Mouse (Mus musculus) forebrain, embryonic 11.5 days (tissue): ENCODE data around the gene Lysmd2. TPM values are rescaled to one million over a fixed set of nuclear protein-coding genes. Genes with fewer than 3 reads are reported as not detected.

ENCODE experiments used
- ATAC-seq: fragments of 200-750 bp; cut with Nextera tagmentation; replicated peaks from 2 replicates; pipeline ENCODE4 v1.8.0; 2017; ENCODE audit warnings: moderate TSS enrichment; ENCODE audit not compliant: low FRiP score
- DNase-seq: peaks from one replicate; pipeline ENCODE4 v3.0.0-alpha.2; 2017; ENCODE audit warnings: low spot score
- H3K27ac ChIP-seq: fragments of 300-500 bp; sonication (generic); 2 replicates; pipeline ENCODE4 v1.5.1; 2014; ENCODE audit warnings: low read depth, low read length
- H3K27me3 ChIP-seq: fragments of 300-500 bp; sonication (generic); 2 replicates; pipeline ENCODE4 v1.6.1; 2014; ENCODE audit warnings: mild to moderate bottlenecking, low read length, mixed read lengths; ENCODE audit not compliant: control insufficient read depth, insufficient read depth
- H3K36me3 ChIP-seq: fragments of 300-500 bp; sonication (generic); 2 replicates; pipeline ENCODE4 v1.6.1; 2014; ENCODE audit warnings: mild to moderate bottlenecking, low read length, moderate library complexity, mixed read lengths; ENCODE audit not compliant: control insufficient read depth, insufficient read depth
- H3K4me1 ChIP-seq: fragments of 300-500 bp; sonication (generic); replicated peaks from 2 replicates; pipeline ENCODE4 v1.6.1; 2014; ENCODE audit warnings: low read length, mixed read lengths; ENCODE audit not compliant: control insufficient read depth, insufficient read depth
- H3K4me2 ChIP-seq: fragments of 300-500 bp; sonication (generic); 2 replicates; pipeline ENCODE4 v1.6.1; 2014; ENCODE audit warnings: low read depth, mild to moderate bottlenecking, low read length, moderate library complexity, mixed read lengths; ENCODE audit not compliant: severe bottlenecking
- H3K4me3 ChIP-seq: fragments of 300-500 bp; sonication (generic); 2 replicates; pipeline ENCODE4 v1.5.1; 2014; ENCODE audit warnings: low read depth, low read length
- H3K9ac ChIP-seq: fragments of 300-500 bp; sonication (generic); 2 replicates; pipeline ENCODE4 v1.6.1; 2014; ENCODE audit warnings: low read length
- H3K9me3 ChIP-seq: fragments of 300-500 bp; sonication (generic); 2 replicates; pipeline ENCODE4 v1.6.1; 2016; ENCODE audit warnings: low read length, mixed read lengths; ENCODE audit not compliant: control insufficient read depth
- WGBS: fragments of 180-500 bp; shearing (Covaris S2); extraction: QIAGEN DNeasy Blood & Tissue Kit; methylation state at CpG from one replicate; pipeline ENCODE4 v1.1.7; 2014; 5-methylcytosine and 5-hydroxymethylcytosine counted together
- polyA plus RNA-seq: library from polyadenylated mRNA; unstranded; fragments of >200 nt; fragmentation: Nextera tagmentation; extraction: Ambion mirVana; gene quantifications from 2 replicates; pipeline ENCODE4 v1.2.1, GENCODE M21; 2014

Lysmd2 gene
- polyA plus RNA-seq = 13.0 and 17.1 TPM in 2 replicates

DNA sequence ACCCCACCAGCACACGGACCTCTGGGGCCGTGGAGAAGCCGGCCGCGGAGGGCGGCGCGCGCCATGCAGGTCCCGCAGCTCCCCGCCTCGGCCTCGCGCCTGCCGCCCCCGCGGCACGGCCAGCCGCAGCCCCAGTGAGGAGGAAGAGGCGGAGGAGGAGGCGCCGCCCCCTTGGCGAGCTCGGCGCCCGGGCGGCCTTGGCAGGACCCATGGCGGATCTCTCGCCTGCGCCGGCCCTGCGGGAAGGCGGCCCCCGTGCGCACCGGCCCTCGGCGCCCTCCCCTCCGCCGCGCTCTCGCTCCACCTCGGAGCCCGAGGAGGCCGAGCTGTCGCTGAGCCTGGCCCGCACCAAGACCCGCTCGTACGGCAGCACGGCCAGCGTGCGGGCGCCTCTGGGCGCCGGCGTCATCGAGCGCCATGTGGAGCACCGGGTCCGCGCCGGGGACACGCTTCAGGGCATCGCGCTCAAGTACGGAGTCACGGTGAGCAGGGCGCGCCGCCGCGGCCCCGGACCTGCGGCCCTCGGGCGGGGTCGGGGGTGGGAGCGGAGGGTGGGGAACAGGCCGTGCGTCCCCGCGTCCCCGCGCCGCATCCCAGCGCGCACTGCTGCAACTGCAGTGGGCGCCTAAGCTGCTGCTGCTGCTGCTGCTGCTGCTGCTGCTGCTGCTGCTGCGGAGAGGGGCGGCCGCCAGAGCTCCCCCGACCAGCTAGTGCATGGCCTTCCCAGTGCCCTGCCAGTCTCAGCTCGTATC is at the start of gene Lysmd2:
Gene Lysmd2 (plus strand): TSS at position 186 of the 752 bp plus-strand sequence.
- Histone ChIP-seq H3K9ac (peak within 1 kb of the TSS; percentile 86), H3K36me3 (no peaks in the 10 kb centered on the region), H3K9me3 (no peaks in the 10 kb centered on the region), H3K27ac (peak within 1 kb of the TSS; percentile 59), H3K27me3 (no peaks in the 10 kb centered on the region), H3K4me2 (peak within 1 kb of the TSS; percentile 81), H3K4me1 (no peaks in the 10 kb centered on the region; the same call in 1 of the 2 replicates), H3K4me3 (peak within 1 kb of the TSS; percentile 77)
- WGBS = 0% methylated on average over 87 of the region's 94 CpGs
- DNase-seq = peak; percentile 86
- peak; percentile 90 for ATAC-seq

DNA sequence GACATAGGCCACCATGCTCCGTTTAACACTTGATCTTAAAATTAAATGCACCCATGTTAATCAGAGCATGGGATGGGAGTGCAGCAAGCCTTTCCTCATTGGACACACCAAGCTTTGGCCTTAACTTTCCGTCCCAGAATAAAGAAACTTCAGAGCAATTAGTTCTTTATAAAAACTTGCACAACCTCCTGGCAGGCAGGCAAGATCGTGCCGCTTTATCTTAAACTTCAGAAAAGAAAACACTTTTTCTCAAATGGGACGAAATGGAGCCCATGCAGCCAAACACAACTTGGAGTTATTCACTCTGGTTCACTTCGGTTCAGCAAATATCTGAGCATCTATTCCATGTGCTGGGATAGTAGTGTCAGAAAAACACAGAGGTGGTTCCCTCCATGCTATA is 46.2 kb upstream of the Lysmd2 start:
- ATAC-seq (no peak), DNase-seq (no peak)
- no peaks in the 10 kb centered on the region for H3K36me3 ChIP-seq
- H3K9me3 ChIP-seq = no peaks in the 10 kb centered on the region
- no peak overlapping the region for H3K27ac ChIP-seq
- no peak overlapping the region for H3K9ac ChIP-seq
- no peaks in the 10 kb centered on the region for H3K4me1 ChIP-seq
- no peak overlapping the region for H3K4me3 ChIP-seq
- H3K4me2 ChIP-seq = no peak overlapping the region
- no peaks in the 10 kb centered on the region for H3K27me3 ChIP-seq
- WGBS = 93% methylated on average over 6 of the region's 6 CpGs

DNA sequence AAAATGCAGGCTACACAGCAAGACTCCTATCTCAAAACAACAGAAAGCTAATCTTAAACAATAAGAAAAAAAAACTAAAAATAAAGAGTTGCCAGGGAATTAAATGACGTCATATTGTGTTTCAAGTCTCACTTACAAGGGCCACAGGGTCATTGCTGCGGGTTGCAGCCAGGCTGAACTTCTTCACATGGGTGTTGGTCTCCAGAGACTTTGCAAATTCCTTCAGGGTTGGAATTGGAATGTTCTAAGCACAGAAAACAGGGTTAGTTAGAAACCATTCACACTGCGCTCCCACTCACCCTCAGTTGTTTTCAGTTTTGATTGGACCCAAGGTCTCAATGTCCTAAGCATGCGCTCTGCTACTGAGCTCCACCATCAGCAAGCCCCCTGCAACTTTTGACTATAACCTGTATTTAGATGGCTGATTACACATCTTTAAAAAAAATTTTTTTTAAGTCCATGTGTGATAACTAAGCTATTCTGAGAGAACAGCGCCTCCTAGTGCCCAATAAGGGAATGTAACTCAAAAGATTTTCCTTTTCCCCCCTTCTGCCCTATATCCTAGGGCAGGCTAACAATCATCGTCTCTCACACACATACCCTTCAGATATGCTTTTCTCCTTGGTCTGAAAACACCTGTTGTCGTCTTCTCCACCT is 43.7 kb upstream of the Lysmd2 start:
- H3K36me3 ChIP-seq = no peaks in the 10 kb centered on the region
- 52% methylated on average over 7 of the region's 7 CpGs for WGBS
- H3K27me3 ChIP-seq = no peaks in the 10 kb centered on the region
- DNase-seq (no peak), ATAC-seq (no peak)
- no peak overlapping the region for H3K9ac ChIP-seq
- H3K9me3 ChIP-seq = no peaks in the 10 kb centered on the region
- no peak overlapping the region for H3K27ac ChIP-seq
- H3K4me3 ChIP-seq = no peak overlapping the region
- no peaks in the 10 kb centered on the region for H3K4me1 ChIP-seq
- H3K4me2 ChIP-seq = no peak overlapping the region

DNA sequence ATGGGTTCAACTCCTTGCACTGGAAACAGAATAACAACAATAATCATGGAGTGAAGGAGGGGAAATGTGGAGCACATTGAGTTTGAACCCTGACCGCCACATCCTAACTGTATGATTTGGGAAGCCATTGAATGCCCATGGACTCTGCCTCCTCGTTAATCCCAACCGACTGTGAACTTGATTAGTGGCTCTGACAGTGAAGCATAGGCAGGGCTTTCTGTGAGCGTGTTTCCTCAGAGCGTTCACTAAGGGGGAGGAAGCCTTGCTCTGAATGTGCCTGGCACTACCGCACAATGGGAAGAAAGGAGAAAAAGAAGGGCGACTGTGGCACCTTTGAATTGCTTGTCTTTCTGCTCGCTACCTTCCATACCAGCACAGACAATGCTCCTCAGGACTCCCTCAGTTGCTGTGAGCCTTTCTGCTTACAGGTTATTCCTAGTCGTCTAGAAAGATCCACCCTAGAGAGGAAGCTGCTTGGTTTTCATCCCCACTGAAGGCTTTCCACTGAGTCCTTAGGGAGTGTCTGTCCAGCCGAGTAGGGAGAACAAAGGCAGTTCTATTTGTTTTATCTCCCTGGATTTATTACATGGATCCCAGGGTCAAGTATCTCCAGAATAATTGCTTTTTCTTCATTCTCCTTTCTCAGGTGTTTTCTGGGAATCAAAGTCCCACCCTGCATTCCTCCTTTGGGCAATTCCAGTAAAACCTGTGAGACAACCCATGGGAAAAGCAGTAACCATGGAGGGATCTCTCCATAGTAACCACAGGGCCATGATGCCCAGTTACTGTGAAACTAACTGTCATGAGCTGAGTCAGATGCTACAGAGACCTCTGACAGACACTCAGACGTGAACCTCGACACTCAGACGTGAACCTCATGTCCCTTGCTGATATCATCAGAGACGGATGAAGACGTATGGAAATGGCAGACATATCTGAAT is 35.4 kb upstream of the Lysmd2 start:
- H3K36me3 ChIP-seq = peaks cover 4% of the 10 kb centered on the region; the same call in 1 of the 2 replicates
- no peak for ATAC-seq
- DNase-seq = no peak

DNA sequence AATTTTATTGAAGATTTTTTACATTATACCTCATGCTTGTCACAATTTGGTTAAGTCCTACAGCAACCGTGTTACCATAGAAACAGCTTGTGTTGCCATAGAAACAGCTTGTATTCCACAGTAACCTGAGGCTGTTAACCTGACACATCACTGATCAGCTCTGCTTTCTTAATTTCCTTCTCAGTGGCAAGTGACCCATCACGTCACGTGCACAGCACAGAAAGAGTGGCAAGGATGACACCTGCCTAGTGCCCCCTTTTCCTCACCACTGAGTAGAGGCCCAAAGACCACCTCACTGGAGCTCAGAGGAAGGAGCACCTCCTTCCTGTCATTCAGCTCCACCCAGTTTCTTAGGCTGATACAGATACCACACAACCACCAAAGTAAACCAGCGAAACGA is 32.1 kb upstream of the Lysmd2 start:
- Histone ChIP-seq H3K9ac (no peak overlapping the region), H3K36me3 (peaks cover 4% of the 10 kb centered on the region; the same call in 1 of the 2 replicates), H3K27me3 (no peaks in the 10 kb centered on the region), H3K4me2 (no peak overlapping the region), H3K4me3 (no peak overlapping the region), H3K9me3 (no peaks in the 10 kb centered on the region), H3K4me1 (no peaks in the 10 kb centered on the region), H3K27ac (no peak overlapping the region)
- ATAC-seq (no peak), DNase-seq (no peak)
- 85% methylated on average over 5 of the region's 5 CpGs for WGBS

More for the DNA sequence above, 35.4 kb upstream of the Lysmd2 start:
- no peaks in the 10 kb centered on the region for H3K27me3 ChIP-seq
- H3K4me1 ChIP-seq = no peaks in the 10 kb centered on the region
- no peak overlapping the region for H3K4me3 ChIP-seq
- H3K4me2 ChIP-seq = no peak overlapping the region
- WGBS = 82% methylated on average over 15 of the region's 15 CpGs
- no peak overlapping the region for H3K27ac ChIP-seq
- no peaks in the 10 kb centered on the region for H3K9me3 ChIP-seq
- H3K9ac ChIP-seq = no peak overlapping the region

DNA sequence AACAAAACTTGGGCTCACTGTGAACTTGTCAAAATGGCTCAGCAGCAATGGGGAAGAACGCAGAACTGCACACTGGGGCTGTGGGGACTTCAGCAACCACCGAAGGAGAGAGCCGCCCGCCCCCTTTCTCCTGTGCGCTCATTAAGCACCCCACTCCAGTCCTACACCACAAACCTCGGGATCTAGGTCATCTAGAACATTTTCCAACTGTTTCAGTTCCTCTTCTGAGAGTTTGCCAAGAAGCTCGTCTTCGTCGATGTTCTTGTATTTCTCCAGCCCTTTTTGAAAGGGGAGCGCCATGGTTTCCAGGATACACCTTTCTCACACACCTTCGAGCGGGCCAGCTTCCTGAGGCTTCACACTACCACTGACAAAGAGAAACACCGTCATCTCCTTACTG is 28.5 kb upstream of the Lysmd2 start:
- H3K36me3 ChIP-seq = no peaks in the 10 kb centered on the region; the same call in 1 of the 2 replicates
- no peaks in the 10 kb centered on the region for H3K9me3 ChIP-seq
- H3K4me3 ChIP-seq = no peak overlapping the region
- no peak overlapping the region for H3K27ac ChIP-seq
- DNase-seq (no peak), ATAC-seq (no peak)
- H3K9ac ChIP-seq = no peak overlapping the region
- no peak overlapping the region for H3K4me2 ChIP-seq
- no peaks in the 10 kb centered on the region for H3K27me3 ChIP-seq
- 92% methylated on average over 13 of the region's 13 CpGs for WGBS
- no peaks in the 10 kb centered on the region for H3K4me1 ChIP-seq

DNA sequence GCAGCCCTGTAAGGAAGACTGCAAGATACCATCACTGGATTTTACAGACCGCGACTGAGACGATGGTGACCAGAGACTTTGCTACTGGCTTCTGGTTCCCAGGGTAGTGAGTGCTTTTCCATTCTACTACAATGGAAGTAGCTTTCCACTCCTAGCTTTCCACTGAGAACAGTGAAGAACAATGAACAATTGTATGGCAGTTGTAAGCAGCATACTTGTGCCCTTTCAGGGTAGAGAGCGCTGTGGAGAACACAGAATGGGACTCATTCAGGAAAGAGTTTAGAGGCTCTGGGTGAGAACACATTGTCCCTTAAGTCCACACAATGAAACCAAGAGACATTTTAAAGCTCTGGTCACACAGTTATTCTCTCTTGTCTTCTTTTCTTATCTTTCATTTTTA is 27.9 kb upstream of the Lysmd2 start:
- WGBS = 80% methylated on average over 4 of the region's 4 CpGs
- ATAC-seq = no peak
- DNase-seq = no peak
- Histone ChIP-seq H3K9me3 (no peaks in the 10 kb centered on the region), H3K36me3 (no peaks in the 10 kb centered on the region; the same call in 1 of the 2 replicates), H3K27me3 (no peaks in the 10 kb centered on the region), H3K4me3 (no peak overlapping the region), H3K9ac (no peak overlapping the region), H3K4me1 (no peaks in the 10 kb centered on the region), H3K27ac (no peak overlapping the region), H3K4me2 (no peak overlapping the region)

DNA sequence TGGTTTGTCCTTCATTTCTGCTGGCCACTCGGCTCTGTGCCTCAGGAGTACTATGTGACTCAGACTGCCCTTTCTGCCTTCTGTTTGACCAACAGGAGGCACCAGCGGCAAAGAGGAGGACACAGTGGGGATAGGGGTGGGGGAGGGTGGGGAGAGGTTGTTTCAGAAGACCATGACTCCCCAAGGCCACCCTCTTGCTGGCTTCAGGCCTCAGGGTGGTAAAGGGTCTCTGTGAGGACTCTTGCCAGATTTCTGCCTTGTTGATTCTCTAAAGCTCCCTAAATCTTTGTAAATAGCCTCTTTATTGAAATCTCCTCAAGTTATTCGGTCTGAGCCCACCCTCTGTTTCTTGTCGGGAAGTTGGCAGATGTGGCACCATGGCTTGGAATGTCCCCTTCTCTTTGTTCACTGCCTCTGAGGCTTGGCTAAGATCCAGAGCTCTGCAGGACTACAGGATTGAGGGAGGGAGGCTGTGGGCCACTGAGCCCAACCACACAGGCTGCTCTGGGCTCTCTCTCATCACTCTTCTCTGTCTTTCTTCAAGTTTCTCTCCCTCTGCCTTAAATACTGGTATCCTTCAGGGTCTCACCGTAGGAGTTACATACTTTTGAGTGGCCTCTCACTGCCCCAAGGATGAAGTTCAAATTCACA is 26.2 kb upstream of the Lysmd2 start:
- DNase-seq = no peak
- no peak overlapping the region for H3K27ac ChIP-seq
- peak; percentile 68 for ATAC-seq

More for the DNA sequence above, 26.2 kb upstream of the Lysmd2 start:
- 54% methylated on average over 5 of the region's 5 CpGs for WGBS
- Histone ChIP-seq H3K9me3 (no peaks in the 10 kb centered on the region), H3K4me1 (no peaks in the 10 kb centered on the region), H3K9ac (no peak overlapping the region), H3K4me3 (no peak overlapping the region), H3K36me3 (no peaks in the 10 kb centered on the region; the same call in 1 of the 2 replicates), H3K27me3 (no peaks in the 10 kb centered on the region), H3K4me2 (no peak overlapping the region)
